Mouse (Mus musculus): ENCODE data around the gene St5. TPM values are rescaled to one million over a fixed set of nuclear protein-coding genes. Genes with fewer than 3 reads are reported as not detected.
A peak's percentile ranks its signal among the peaks of the same experiment; 100 is the strongest.

Gene St5
- total RNA-seq (2012; rRNA removed): 25.6 and 34.6 TPM in 2 replicates

- in situ Hi-C loops (cut with MboI; ENCODE audit: low sequenced_read_pairs in 2 of 2, unreplicated experiment in 2 of 2): no loop called here
Measured at GRCm38 (mm10) chr7:109703190-109704015, at the start of gene St5, which contains the start of gene Akip1. Gene St5 (minus strand): TSS chr7:109703605. Gene Akip1 (plus strand): TSS chr7:109703690.

GRCm38 (mm10) chr7:109752008-109752925, 48.9 kb upstream of the St5 start, which contains the start of gene Tmem9b:
Gene Tmem9b (minus strand): TSS chr7:109752875.
- H3K4me3 ChIP-seq (ENCODE audit: insufficient read depth in 1 of 2, low read depth in 1 of 2, low read length in 2 of 2, poor library complexity in 1 of 2, severe bottlenecking in 1 of 2): peak within 1 kb of the TSS; percentile 88 to 90
- no peak within 1 kb of the TSS for H3K27ac ChIP-seq (ENCODE audit: insufficient read depth, low read depth, low read length, poor library complexity, severe bottlenecking)
- no peaks in the 10 kb centered on the region for H3K4me1 ChIP-seq (ENCODE audit: control insufficient read depth in 2 of 2, insufficient read depth in 2 of 2, low read length in 2 of 2, poor library complexity in 1 of 2)
- TF ChIP-seq HCFC1 (IDR thresholded peaks at IDR 0.05; ENCODE audit: borderline replicate concordance, insufficient read depth, low read length) (peak; percentile 69), MAFK (IDR thresholded peaks at IDR 0.05; ENCODE audit: insufficient read depth, low read depth, low read length) (no peak)
- peak; percentile 25 for DNase-seq (ENCODE audit: low read depth, low spot score)
- no peaks in the 10 kb centered on the region for H3K36me3 ChIP-seq (ENCODE audit: control insufficient read depth, insufficient read depth, low read length, poor library complexity, severe bottlenecking)
- no peaks in the 10 kb centered on the region for H3K9me3 ChIP-seq (ENCODE audit: control insufficient read depth, insufficient read depth, low read depth, low read length)
- in situ Hi-C loops (cut with MboI; ENCODE audit: low sequenced_read_pairs in 2 of 2, unreplicated experiment in 2 of 2): no loop called here
- H3K9ac ChIP-seq (ENCODE audit: insufficient read depth, low read depth, low read length, poor library complexity, severe bottlenecking): peak within 1 kb of the TSS; percentile 88

More at GRCm38 (mm10) chr7:109703190-109704015, at the start of gene St5, which contains the start of gene Akip1:
- Histone ChIP-seq H3K9me3 (ENCODE audit: control insufficient read depth, insufficient read depth, low read depth, low read length) (no peaks in the 10 kb centered on the region; the same call in 1 of the 2 replicates), H3K36me3 (ENCODE audit: control insufficient read depth, insufficient read depth, low read length, poor library complexity, severe bottlenecking) (peaks cover 2% of the 10 kb centered on the region; the same call in 1 of the 2 replicates), H3K27ac (ENCODE audit: insufficient read depth, low read depth, low read length, poor library complexity, severe bottlenecking) (peak within 1 kb of the TSS; percentile 45; the same call in 1 of the 2 replicates), H3K4me1 (ENCODE audit: control insufficient read depth in 2 of 2, insufficient read depth in 2 of 2, low read length in 2 of 2, poor library complexity in 1 of 2) (peaks cover 3 to 4% of the 10 kb centered on the region in 2 experiments; a peak in 2 of 4 replicates), H3K9ac (ENCODE audit: insufficient read depth, low read depth, low read length, poor library complexity, severe bottlenecking) (peak within 1 kb of the TSS; percentile 86), H3K4me3 (ENCODE audit: insufficient read depth in 1 of 2, low read depth in 1 of 2, low read length in 2 of 2, poor library complexity in 1 of 2, severe bottlenecking in 1 of 2) (peak within 1 kb of the TSS; percentile 82 to 89)
- TF ChIP-seq ZNF384 (IDR thresholded peaks at IDR 0.05; ENCODE audit: low read depth, low read length) (no peak), MAFK (IDR thresholded peaks at IDR 0.05; ENCODE audit: insufficient read depth, low read depth, low read length) (no peak), CHD2 (IDR thresholded peaks at IDR 0.05; ENCODE audit: low read depth, low read length) (peak; percentile 45; the same call in 1 of the 2 replicates), HCFC1 (IDR thresholded peaks at IDR 0.05; ENCODE audit: borderline replicate concordance, insufficient read depth, low read length) (peak; percentile 65), ZC3H11A (IDR thresholded peaks at IDR 0.05; ENCODE audit: borderline replicate concordance, low read depth, low read length) (no peak)
- DNase-seq (ENCODE audit: low read depth, low spot score): peak; percentile 89

GRCm38 (mm10) chr7:109751427-109752007, 48.1 kb upstream of the St5 start:
- no peaks in the 10 kb centered on the region for H3K36me3 ChIP-seq (ENCODE audit: control insufficient read depth, insufficient read depth, low read length, poor library complexity, severe bottlenecking)
- H3K4me3 ChIP-seq (ENCODE audit: insufficient read depth in 1 of 2, low read depth in 1 of 2, low read length in 2 of 2, poor library complexity in 1 of 2, severe bottlenecking in 1 of 2): peak overlapping the region; percentile 88 to 90
- H3K4me1 ChIP-seq (ENCODE audit: control insufficient read depth in 2 of 2, insufficient read depth in 2 of 2, low read length in 2 of 2, poor library complexity in 1 of 2): no peaks in the 10 kb centered on the region
- TF ChIP-seq ZNF384 (IDR thresholded peaks at IDR 0.05; ENCODE audit: low read depth, low read length): no peak
- TF ChIP-seq CHD2 (IDR thresholded peaks at IDR 0.05; ENCODE audit: low read depth, low read length): no peak
- no peak for TF ChIP-seq MAFK (IDR thresholded peaks at IDR 0.05; ENCODE audit: insufficient read depth, low read depth, low read length)
- TF ChIP-seq ZC3H11A (IDR thresholded peaks at IDR 0.05; ENCODE audit: borderline replicate concordance, low read depth, low read length): no peak
- TF ChIP-seq HCFC1 (IDR thresholded peaks at IDR 0.05; ENCODE audit: borderline replicate concordance, insufficient read depth, low read length): no peak
- H3K9ac ChIP-seq (ENCODE audit: insufficient read depth, low read depth, low read length, poor library complexity, severe bottlenecking): peak overlapping the region; percentile 88
- H3K27ac ChIP-seq (ENCODE audit: insufficient read depth, low read depth, low read length, poor library complexity, severe bottlenecking): no peak overlapping the region
- no peak for DNase-seq (ENCODE audit: low read depth, low spot score)
- no peaks in the 10 kb centered on the region for H3K9me3 ChIP-seq (ENCODE audit: control insufficient read depth, insufficient read depth, low read depth, low read length)
- in situ Hi-C loops (cut with MboI; ENCODE audit: low sequenced_read_pairs in 2 of 2, unreplicated experiment in 2 of 2): no loop called here

GRCm38 (mm10) chr7:109747747-109748146, 44.3 kb upstream of the St5 start:
- Histone ChIP-seq H3K4me3 (ENCODE audit: insufficient read depth in 1 of 2, low read depth in 1 of 2, low read length in 2 of 2, poor library complexity in 1 of 2, severe bottlenecking in 1 of 2) (no peak overlapping the region), H3K4me1 (ENCODE audit: control insufficient read depth in 2 of 2, insufficient read depth in 2 of 2, low read length in 2 of 2, poor library complexity in 1 of 2) (no peaks in the 10 kb centered on the region), H3K9ac (ENCODE audit: insufficient read depth, low read depth, low read length, poor library complexity, severe bottlenecking) (no peak overlapping the region), H3K27ac (ENCODE audit: insufficient read depth, low read depth, low read length, poor library complexity, severe bottlenecking) (no peak overlapping the region), H3K36me3 (ENCODE audit: control insufficient read depth, insufficient read depth, low read length, poor library complexity, severe bottlenecking) (no peaks in the 10 kb centered on the region), H3K9me3 (ENCODE audit: control insufficient read depth, insufficient read depth, low read depth, low read length) (no peaks in the 10 kb centered on the region)
- DNase-seq (ENCODE audit: low read depth, low spot score): no peak
- TF ChIP-seq MAFK (IDR thresholded peaks at IDR 0.05; ENCODE audit: insufficient read depth, low read depth, low read length) (no peak), ZNF384 (IDR thresholded peaks at IDR 0.05; ENCODE audit: low read depth, low read length) (no peak)
- in situ Hi-C loops (cut with MboI; ENCODE audit: low sequenced_read_pairs in 2 of 2, unreplicated experiment in 2 of 2): no loop called here
